Mouse (Mus musculus) gastrocnemius, adult 8-10 months (tissue): ENCODE measurements around the gene Cped1. TPM values are rescaled to one million over a fixed set of nuclear protein-coding genes. Genes with fewer than 3 reads are reported as not detected.

Experiments used
- DNase-seq, 2 experiments: peaks; one replicate each; pipeline ENCODE4 v3.0.0; 2022; ENCODE audit warnings: low spot score in 2 of 2
- total RNA-seq, 4 experiments: library from RNA; stranded (reverse); gene quantifications; 2 replicates each; pipeline ENCODE4 v1.2.4; 2022

The Cped1 gene
- 10 to 100 TPM; 22.4 to 26.6 (median 22.9) TPM for total RNA-seq

- DNase-seq, result peak; percentile 59 to 75
Observed at GRCm38 (mm10) chr6:21985732-21986540, at the start of gene Cped1. Gene Cped1 (plus strand): TSS chr6:21985916.

GRCm38 (mm10) chr6:21937981-21938635 is 47.6 kb upstream of the Cped1 start:
- no peak for DNase-seq

DNA sequence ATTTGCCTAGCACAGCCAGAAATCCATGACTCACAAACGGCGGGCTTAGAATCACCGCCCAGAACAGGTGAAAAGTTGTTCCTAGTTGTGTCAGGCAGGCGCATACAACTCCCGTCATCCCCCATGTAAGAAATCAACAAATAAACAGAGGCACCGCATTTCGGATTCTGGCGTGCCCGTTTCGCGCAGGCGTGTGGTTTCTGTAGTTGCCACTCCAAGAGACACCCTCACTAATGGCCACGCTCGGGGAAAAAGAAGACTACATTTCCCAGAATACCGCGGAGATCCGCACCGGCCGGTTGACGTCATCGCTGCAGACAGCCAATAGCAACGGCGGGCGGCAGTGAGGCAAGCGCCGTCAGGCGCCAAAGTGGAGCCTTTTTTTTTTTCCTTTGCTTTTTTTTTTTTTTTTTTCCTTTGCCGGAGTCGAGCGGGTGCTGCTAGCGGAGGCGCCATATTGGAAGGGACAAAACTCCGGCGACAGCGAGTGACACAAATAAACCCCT is 36.4 kb upstream of the Cped1 start, which contains the start of gene Ing3:
Gene Ing3 (plus strand): TSS at position 346 of the 506 bp plus-strand sequence.
- DNase-seq, result peak; percentile 97 to 98

- DNase-seq, result peak; percentile 96
Observed at GRCm38 (mm10) chr6:21949771-21950448, 35.8 kb upstream of the Cped1 start.

DNA sequence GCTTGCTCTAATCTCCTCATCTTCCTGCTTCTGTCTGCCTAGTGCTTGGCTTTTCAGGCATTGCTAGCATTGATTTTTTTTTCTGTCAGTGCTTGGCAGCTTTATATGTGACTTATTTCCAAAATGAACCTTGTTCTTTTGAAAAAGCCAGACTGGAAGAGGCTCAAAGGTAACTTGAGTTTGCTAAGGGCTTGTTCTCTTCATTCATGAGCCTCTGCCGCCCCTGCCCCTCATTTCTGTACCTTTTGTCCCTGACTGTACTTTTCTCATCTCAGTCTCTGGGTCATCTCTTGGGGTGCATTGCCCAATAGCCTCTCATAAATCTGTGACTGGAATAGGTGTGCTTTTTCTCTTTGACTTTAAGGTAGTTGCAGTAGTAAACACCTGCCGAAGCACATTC is 35.0 kb upstream of the Cped1 start:
- no peak for DNase-seq

DNA sequence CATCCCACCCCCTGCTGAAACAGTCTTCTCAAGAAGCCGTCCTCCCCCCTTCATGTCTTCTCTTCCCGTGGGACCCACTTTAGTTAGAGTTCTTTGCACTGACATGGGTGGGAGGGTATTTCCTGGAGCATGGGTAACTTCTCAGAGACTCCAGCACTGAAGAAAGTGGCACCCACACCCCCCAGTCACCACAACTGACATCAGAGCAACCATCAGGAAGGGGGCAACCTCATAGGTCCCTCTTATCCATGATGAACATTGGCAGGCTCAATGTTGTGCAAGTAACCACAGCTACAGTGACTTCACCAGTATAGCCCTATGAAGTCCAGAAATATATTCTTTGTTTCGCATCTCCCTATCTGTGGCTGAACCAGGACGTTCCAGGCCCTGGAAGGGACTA is 30.2 kb upstream of the Cped1 start:
- DNase-seq, result no peak

DNA sequence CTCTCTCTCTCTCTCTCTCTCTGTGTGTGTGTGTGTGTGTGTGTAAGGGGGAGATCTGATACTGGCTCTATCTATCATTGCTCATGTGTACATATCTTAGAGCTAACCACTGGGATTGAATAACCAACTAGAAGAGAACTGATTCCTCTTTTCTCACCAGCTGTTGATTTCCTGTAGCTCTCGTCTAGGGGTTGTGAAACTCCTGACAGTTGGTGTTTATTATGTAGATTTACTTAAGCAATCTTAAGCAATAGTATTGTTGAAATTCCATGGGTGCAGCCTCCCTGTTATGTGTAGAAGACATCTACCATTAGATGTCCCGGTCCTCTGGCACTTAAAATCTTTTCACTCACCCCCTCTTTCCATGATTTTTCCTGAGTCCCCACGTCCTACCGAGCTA is 26.8 kb upstream of the Cped1 start:
- no peak for DNase-seq

- DNase-seq, result no peak
Observed at GRCm38 (mm10) chr6:21959909-21960308, 25.8 kb upstream of the Cped1 start.

DNA sequence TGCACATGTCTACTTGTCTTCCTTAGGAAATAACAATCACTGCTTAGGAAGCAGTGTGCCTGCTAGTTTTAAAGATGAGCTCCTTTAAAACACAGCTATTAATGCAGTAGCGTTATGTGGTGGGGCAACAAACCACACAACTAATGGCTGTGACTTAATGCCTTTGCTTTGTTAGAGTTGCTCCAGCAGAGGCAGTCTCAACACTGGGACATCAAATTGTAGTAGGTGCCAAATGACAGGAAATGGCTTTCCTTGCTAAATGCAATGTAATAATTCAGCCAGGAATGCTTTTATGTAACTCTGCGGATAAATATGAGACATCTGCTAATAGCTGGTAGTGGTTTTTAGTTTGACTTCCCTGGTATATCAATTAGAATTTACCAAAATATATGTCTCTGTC is 8.2 kb upstream of the Cped1 start:
- DNase-seq, result no peak

DNA sequence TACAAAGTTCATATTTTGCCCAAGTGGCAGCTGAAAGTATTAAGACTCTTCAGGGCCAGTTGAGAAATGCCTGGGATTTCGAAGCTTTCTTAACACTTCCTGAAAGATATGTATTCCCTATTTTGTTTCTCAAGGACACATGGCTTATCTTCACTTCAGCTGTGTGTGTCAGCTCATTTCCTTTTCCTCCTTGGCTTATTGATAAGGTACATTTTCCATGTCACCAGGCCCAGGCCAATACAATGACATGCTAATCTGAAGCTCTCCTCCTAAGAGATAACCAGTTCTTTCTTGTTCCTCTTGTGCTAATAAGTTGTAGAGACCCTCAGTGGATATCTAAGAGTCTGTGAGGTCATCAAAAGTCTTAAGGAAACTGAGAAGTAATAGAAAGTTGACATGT is 4.6 kb upstream of the Cped1 start:
- DNase-seq, result no peak

DNA sequence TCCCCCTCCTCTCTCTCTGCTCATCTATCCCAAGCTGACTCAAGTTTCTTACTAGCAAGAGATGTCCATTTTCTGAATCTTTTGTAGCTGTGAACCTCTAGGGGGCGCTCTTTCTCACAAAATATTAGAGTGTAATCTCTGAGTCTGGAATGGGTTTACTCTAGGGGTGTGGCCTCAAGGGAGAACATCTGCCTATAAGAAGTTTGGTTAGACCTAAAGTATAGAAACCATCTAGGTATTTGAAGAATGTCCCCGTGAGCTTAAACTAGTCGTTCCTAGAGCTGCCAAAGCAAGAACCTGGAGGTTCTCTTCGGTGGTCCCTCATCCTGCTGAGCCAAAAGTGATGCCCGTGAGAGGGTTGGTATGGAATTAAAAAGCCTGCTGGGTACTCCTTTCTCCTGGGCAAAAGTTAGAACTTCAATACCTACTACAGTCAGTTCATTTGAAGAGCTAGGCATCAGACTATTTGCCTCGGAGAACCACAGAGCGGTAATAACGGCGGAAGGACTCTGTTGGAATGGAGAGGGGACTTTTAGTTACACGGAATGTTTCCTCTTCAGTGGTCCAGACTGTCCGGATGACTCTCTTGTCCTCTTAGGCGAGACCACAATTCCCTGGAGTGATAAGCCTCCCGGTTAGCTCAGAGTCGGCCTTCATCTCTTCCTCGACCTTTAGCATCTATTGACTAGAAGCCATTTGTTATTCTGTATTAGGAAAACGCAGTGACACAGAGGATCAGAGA is 555 bp upstream of the Cped1 start:
- DNase-seq, result peak; percentile 42 to 51

- DNase-seq, result peak; percentile 32 to 45
Observed at GRCm38 (mm10) chr6:21986660-21987331, 1.1 kb downstream of the Cped1 start.

GRCm38 (mm10) chr6:21987554-21987953 is 1.8 kb downstream of the Cped1 start:
- no peak for DNase-seq

- no peak for DNase-seq
Observed at GRCm38 (mm10) chr6:21988296-21988695, 2.6 kb downstream of the Cped1 start.

DNA sequence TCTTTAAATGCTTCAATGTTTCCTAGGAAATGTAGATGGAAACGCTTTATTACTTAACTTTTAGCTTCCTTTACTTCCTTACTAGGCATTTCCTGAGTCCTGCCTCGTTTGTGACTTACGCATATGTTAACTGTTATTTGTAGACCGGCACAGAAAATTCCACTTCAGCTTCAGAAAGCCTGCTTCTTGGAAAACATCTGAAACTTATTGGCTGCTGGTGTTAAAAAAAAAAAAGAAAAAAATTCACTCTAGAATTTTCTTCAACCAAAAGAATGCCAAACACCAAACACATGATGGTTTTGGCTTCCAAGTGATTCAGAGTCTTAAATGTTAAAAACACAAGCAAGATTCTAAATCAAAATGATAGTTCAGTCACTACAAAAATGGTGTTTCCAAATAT is 3.4 kb downstream of the Cped1 start:
- DNase-seq, result no peak

GRCm38 (mm10) chr6:21990181-21991135 is 4.7 kb downstream of the Cped1 start:
- DNase-seq, result no peak

- no peak for DNase-seq
Observed at GRCm38 (mm10) chr6:21991151-21991550, 5.4 kb downstream of the Cped1 start.

DNA sequence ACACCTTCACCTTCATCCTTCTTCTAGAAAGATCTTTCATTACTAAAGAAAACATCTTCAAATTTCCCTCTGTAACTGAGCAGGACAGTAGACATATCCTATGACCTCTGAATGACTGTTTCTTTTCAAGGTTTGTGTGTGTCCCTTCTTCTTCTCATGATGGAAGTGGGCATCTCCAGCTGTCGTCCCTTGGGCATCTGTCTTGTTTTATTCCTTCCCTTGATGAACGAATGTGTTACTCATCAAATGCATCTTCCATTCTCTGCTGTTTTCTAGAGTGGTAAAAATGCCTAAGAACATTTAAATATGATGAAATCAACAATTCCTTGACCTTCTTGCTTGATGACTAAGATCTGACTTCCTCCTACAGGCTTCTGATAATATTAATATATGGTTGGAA is 7.4 kb downstream of the Cped1 start:
- no peak for DNase-seq

DNA sequence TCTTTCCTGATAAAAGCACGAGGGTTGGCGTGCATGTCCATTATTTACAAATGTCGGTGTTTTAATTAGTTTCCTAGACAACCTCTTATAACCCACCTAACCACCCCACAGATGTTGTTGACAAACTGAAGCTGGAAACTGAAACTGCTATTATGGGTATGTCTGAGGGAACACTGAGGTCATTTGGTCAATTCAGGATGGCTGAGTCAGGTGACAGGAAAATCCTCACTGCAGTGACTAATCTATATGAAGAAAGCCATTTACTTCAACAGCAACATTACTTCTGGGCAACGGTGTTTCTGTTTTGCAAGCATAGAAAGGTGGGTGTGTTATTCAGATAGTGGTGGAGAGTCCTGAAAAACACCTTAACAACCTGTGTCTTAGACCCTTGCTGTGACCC is 12.4 kb downstream of the Cped1 start:
- DNase-seq, result no peak

- no peak for DNase-seq
Observed at GRCm38 (mm10) chr6:21999025-21999424, 13.3 kb downstream of the Cped1 start.
